ENCODE assay signal across 8 mouse cellular contexts in genomic region chr11:61578983-61579877, GRCm38 (mm10). TPM values are rescaled to one million over a fixed set of nuclear protein-coding genes. Genes with fewer than 3 reads are reported as not detected.
A peak's percentile ranks its signal among the peaks of the same experiment; 100 is the strongest.
DNase-seq lines count a peak whose midpoint lies in the region; ATAC-seq and TF ChIP-seq lines count a peak whose summit lies in the region.

Gene Epn2, minus strand, starts transcription at chr11:61579687.

- no peaks in the 10 kb centered on the region for H3K36me3 ChIP-seq in forebrain, postnatal 0 days (ENCODE audit: insufficient read depth)
- no peaks in the 10 kb centered on the region for H3K36me3 ChIP-seq in lung, embryonic 16.5 days (ENCODE audit: control insufficient read depth, insufficient read depth, low read length)

- peak; percentile 62 for TF ChIP-seq CTCF in forebrain, postnatal 0 days (IDR thresholded peaks at IDR 0.05; ENCODE audit: low read depth)

- 2% methylated on average over 83 of the region's 93 CpGs for WGBS in forebrain, postnatal 0 days
- under 1% methylated on average over 69 of the region's 93 CpGs for WGBS in lung, embryonic 16.5 days

- H3K9ac ChIP-seq in forebrain, postnatal 0 days = peak within 1 kb of the TSS; percentile 75
- peak within 1 kb of the TSS; percentile 94 for H3K9ac ChIP-seq in lung, embryonic 16.5 days (ENCODE audit: low read length)

- H3K27me3 ChIP-seq in forebrain, postnatal 0 days (ENCODE audit: insufficient read depth, low read length) = no peaks in the 10 kb centered on the region
- H3K27me3 ChIP-seq in lung, embryonic 16.5 days (ENCODE audit: control insufficient read depth, insufficient read depth, low read depth, low read length) = no peaks in the 10 kb centered on the region; the same call in 1 of the 2 replicates

- peaks cover 14% of the 10 kb centered on the region; the same call in 1 of the 2 replicates for H3K4me1 ChIP-seq in forebrain, postnatal 0 days (ENCODE audit: insufficient read depth)
- peaks cover 11% of the 10 kb centered on the region for H3K4me1 ChIP-seq in lung, embryonic 16.5 days (replicated peaks; ENCODE audit: control insufficient read depth, insufficient read depth, low read length)

- DNase-seq in MEL-GATA-1-ER (ENCODE audit: extremely low read depth, low read depth) = peak; percentile 24
- DNase-seq in cerebellum, adult 11 months = peak; percentile 76
- peak; percentile 87 for DNase-seq in forebrain, postnatal 0 days
- DNase-seq in heart, postnatal 36 days = peak; percentile 81 to 85
- DNase-seq in layer of hippocampus, adult 9-11 months = peak; percentile 66
- peak; percentile 68 for DNase-seq in ovary, postnatal 14 days (ENCODE audit: low spot score)
- peak; percentile 22 to 29 for DNase-seq in thymus, postnatal 36 days

- peak within 1 kb of the TSS; percentile 69 for H3K4me2 ChIP-seq in forebrain, postnatal 0 days (ENCODE audit: low read depth)
- peak within 1 kb of the TSS; percentile 88 for H3K4me2 ChIP-seq in lung, embryonic 16.5 days (ENCODE audit: low read depth, low read length)

- peak within 1 kb of the TSS; percentile 57 for H3K4me3 ChIP-seq in forebrain, postnatal 0 days (ENCODE audit: low read depth, low read length)
- H3K4me3 ChIP-seq in lung, embryonic 16.5 days (ENCODE audit: low read length) = peak within 1 kb of the TSS; percentile 96

- intact Hi-C loops in heart, postnatal 36 days (cut with DNase I) = loop anchor here (1.0 to 5.0 kb wide), 4 partner anchors 39 to 162 kb away; partner anchors contain the start of gene B9d1

- H3K27ac ChIP-seq in forebrain, postnatal 0 days (ENCODE audit: low read depth, low read length) = peak within 1 kb of the TSS; percentile 88
- peak within 1 kb of the TSS; percentile 94 for H3K27ac ChIP-seq in lung, embryonic 16.5 days (ENCODE audit: low read length)

- no peaks in the 10 kb centered on the region for H3K9me3 ChIP-seq in forebrain, postnatal 0 days (ENCODE audit: low read length)
- H3K9me3 ChIP-seq in lung, embryonic 16.5 days (ENCODE audit: control insufficient read depth, low read length) = no peaks in the 10 kb centered on the region

- ATAC-seq in forebrain, postnatal 0 days = peak; percentile 94
- ATAC-seq in lung, embryonic 16.5 days (ENCODE audit: low read depth) = peak; percentile 96

RNA-seq across cellular contexts. Expression of gene Epn2, which starts in this region (rescaled TPM):
- total RNA-seq in forebrain, postnatal 0 days (2014; rRNA removed) = 68.9 and 80.6 TPM in 2 replicates
- 60.7 and 77.3 TPM in 2 replicates for polyA plus RNA-seq in forebrain, postnatal 0 days (2015; fragmentation: Nextera tagmentation; extraction: Ambion mirVana)
- total RNA-seq in heart, postnatal 36 days (2021) = 10 to 100 TPM; 24.0 to 26.9 TPM
- polyA plus RNA-seq in lung, embryonic 16.5 days (2015; fragmentation: Nextera tagmentation; extraction: Ambion mirVana) = 24.4 and 28.7 TPM in 2 replicates

Comparison
In these comparisons a context has a peak if more than half of its experiments do, and no peak if none do; other contexts are left out.
1. Peak in every context shown above with its lines: DNase-seq, ATAC-seq, H3K4me3 ChIP-seq and H3K27ac ChIP-seq.
2. DNase-seq: peak in every context shown above with its lines; median percentile 87 in forebrain, postnatal 0 days; 83 in heart, postnatal 36 days; 76 in cerebellum, adult 11 months; 68 in ovary, postnatal 14 days; 66 in layer of hippocampus, adult 9-11 months; 26 in thymus, postnatal 36 days; 24 in MEL-GATA-1-ER.